Mouse (Mus musculus) embryonic fibroblast, embryonic 13.5 days (primary cell): ENCODE results near the gene Bbx.

Experiments used
- CTCF ChIP-seq: IDR thresholded peaks from 2 replicates; pipeline ENCODE4 v1.5.1; 2011; ENCODE audit warnings: mild to moderate bottlenecking, control low read depth, low read length, moderate library complexity, borderline replicate concordance; ENCODE audit not compliant: insufficient read depth
- POLR2A ChIP-seq: IDR thresholded peaks from 2 replicates; pipeline ENCODE4 v1.6.1; 2011; ENCODE audit warnings: low read depth, mild to moderate bottlenecking, control low read depth, low read length, moderate library complexity

- TF ChIP-seq POLR2A, result no peak
- TF ChIP-seq CTCF, result no peak
These were observed 170.4 kb downstream of the Bbx start for GRCm38 (mm10) chr16:50261741-50262140.
